Mouse (Mus musculus) hematopoietic stem cell, adult 5-6 weeks (primary cell): ENCODE data around the gene Ralgapb. TPM values are rescaled to one million over a fixed set of nuclear protein-coding genes. Genes with fewer than 3 reads are reported as not detected.

ENCODE experiments used
- ATAC-seq, 2 experiments: fragments of 125-278 bp in 1 of 2; replicated peaks in 1 of 2; 2 replicates each; pipeline ENCODE4 v1.8.0; 2016 to 2017; ENCODE audit warnings: inconsistent platforms in 2 of 2, mild to moderate bottlenecking in 2 of 2, moderate number of reproducible peaks in 2 of 2, low read depth in 1 of 2, moderate TSS enrichment in 1 of 2; ENCODE audit not compliant: low FRiP score in 2 of 2, poor library complexity in 2 of 2, severe bottlenecking in 2 of 2, insufficient read depth in 1 of 2, low TSS enrichment in 1 of 2
- total RNA-seq: library from RNA; stranded (forward); fragments of 172-1452, 232-1000 nt; gene quantifications from 2 replicates; pipeline ENCODE4 v1.2.3, GENCODE M21; 2017

The Ralgapb gene
- total RNA-seq, 1 experiment from 2014 or later: 32.8 TPM

GRCm38 (mm10) chr2:158545266-158545665, 135.6 kb downstream of the Ralgapb start:
- ATAC-seq: no peak

- peak; percentile 82 to 85 for ATAC-seq
Observed at GRCm38 (mm10) chr2:158546751-158547150, 137.1 kb downstream of the Ralgapb start.

Other genes starting within 250 kb of the Ralgapb start
- gene D630003M21Rik, start 180.6 kb upstream of the Ralgapb start, total RNA-seq: not detected in 2 replicates
- gene Bpi, start 151.8 kb upstream of the Ralgapb start, total RNA-seq: not detected in 2 replicates
- gene Lbp, start 103.4 kb upstream of the Ralgapb start, total RNA-seq: 43.5 and 51.0 TPM in 2 replicates
- not detected in 2 replicates for gene Snhg11, start 34.2 kb upstream of the Ralgapb start, total RNA-seq
- not detected in 2 replicates for gene Adig, start 92.8 kb downstream of the Ralgapb start, total RNA-seq
- gene Arhgap40, start 102.9 kb downstream of the Ralgapb start, total RNA-seq: not detected in 2 replicates
- not detected in 2 replicates for gene Slc32a1, start 200.9 kb downstream of the Ralgapb start, total RNA-seq
- gene Actr5, start 215.0 kb downstream of the Ralgapb start, total RNA-seq: 14.7 and 18.9 TPM in 2 replicates